Mouse (Mus musculus) bone marrow, adult 2 months (tissue): ENCODE data around the gene Olfr320.

ENCODE experiments used
- CTCF ChIP-seq: fragments of 200-500 bp; IDR thresholded peaks from 2 replicates; pipeline ENCODE4 v1.5.1; 2011; ENCODE audit warnings: low read length, control low read depth; ENCODE audit not compliant: control insufficient read depth, insufficient read depth
- POLR2A ChIP-seq: fragments of 200-500 bp; IDR thresholded peaks from 2 replicates; pipeline ENCODE4 v1.6.1; 2011; ENCODE audit warnings: low read depth, mild to moderate bottlenecking, control low read depth, low read length, borderline replicate concordance; ENCODE audit not compliant: control insufficient read depth

- TF ChIP-seq CTCF (no peak), POLR2A (no peak)
These were observed 42.7 kb upstream of the Olfr320 start for GRCm38 (mm10) chr11:58638176-58638701.
